Mouse (Mus musculus): ENCODE measurements around the gene Krt79. TPM values are rescaled to one million over a fixed set of nuclear protein-coding genes. Genes with fewer than 3 reads are reported as not detected.
A peak's percentile ranks its signal among the peaks of the same experiment; 100 is the strongest.

The Krt79 gene
- total and polyA plus RNA-seq, 3 experiments: 0.26 to 2.3 (median 1.1) TPM

GRCm38 (mm10) chr15:101933024-101933423 is 7.1 kb downstream of the Krt79 start:
- no peak for DNase-seq

- peak; percentile 70 for DNase-seq
These were observed 10.5 kb downstream of the Krt79 start for GRCm38 (mm10) chr15:101929666-101930065.

GRCm38 (mm10) chr15:101929087-101929486 is 11.0 kb downstream of the Krt79 start:
- DNase-seq: peak; percentile 30

- peak; percentile 75 for DNase-seq
These were observed 12.6 kb downstream of the Krt79 start for GRCm38 (mm10) chr15:101927340-101928080.

GRCm38 (mm10) chr15:101925041-101925440 is 15.1 kb downstream of the Krt79 start:
- DNase-seq: no peak

GRCm38 (mm10) chr15:101924635-101925034 is 15.5 kb downstream of the Krt79 start, which contains the start of gene Krt4:
Gene Krt4, minus strand, starts transcription at chr15:101924735.
- DNase-seq: no peak

- no peak for DNase-seq
These were observed 17.8 kb downstream of the Krt79 start for GRCm38 (mm10) chr15:101922296-101922695.

- DNase-seq: peak; percentile 30
These were observed 24.1 kb downstream of the Krt79 start for GRCm38 (mm10) chr15:101916072-101916471.

- DNase-seq: no peak
These were observed 35.3 kb downstream of the Krt79 start for GRCm38 (mm10) chr15:101904849-101905248.

- DNase-seq: no peak
These were observed 37.7 kb downstream of the Krt79 start for GRCm38 (mm10) chr15:101902171-101903149.

GRCm38 (mm10) chr15:101895216-101895615 is 44.9 kb downstream of the Krt79 start:
- DNase-seq: peak; percentile 62

- no peak for DNase-seq
These were observed 47.3 kb downstream of the Krt79 start, which contains the start of gene Krt76 for GRCm38 (mm10) chr15:101892820-101893219. Gene Krt76, minus strand, starts transcription at chr15:101892920.

GRCm38 (mm10) chr15:101879776-101880175 is 60.3 kb downstream of the Krt79 start:
- DNase-seq: no peak

Small RNA genes within 50 kb of the gene (microRNA-seq; reads per million reads assigned to microRNA genes)
- 0 reads per million in 2 experiments for gene Gm44356

Other genes starting within 250 kb of the Krt79 start
- gene Krt6a, start 246.0 kb downstream of the Krt79 start, total RNA-seq (2021): not detected
- gene Krt6a, start 246.0 kb downstream of the Krt79 start, polyA plus RNA-seq (2012; rRNA removed): not detected in 2 replicates
- gene Krt5, start 227.4 kb downstream of the Krt79 start, total RNA-seq (2021): not detected
- 0.06 TPM in 1 of 2 replicates, not detected in the other for gene Krt5, start 227.4 kb downstream of the Krt79 start, polyA plus RNA-seq (2012; rRNA removed)
- gene Krt71, start 197.2 kb downstream of the Krt79 start, total RNA-seq (2021): not detected
- not detected in 2 replicates for gene Krt71, start 197.2 kb downstream of the Krt79 start, polyA plus RNA-seq (2012; rRNA removed)
- gene Krt72, start 153.9 kb downstream of the Krt79 start, total RNA-seq (2021): not detected
- gene Krt72, start 153.9 kb downstream of the Krt79 start, polyA plus RNA-seq (2012; rRNA removed): not detected in 2 replicates
- gene Krt73, start 138.0 kb downstream of the Krt79 start, total RNA-seq (2021): not detected
- gene Krt73, start 138.0 kb downstream of the Krt79 start, polyA plus RNA-seq (2012; rRNA removed): not detected in 2 replicates
- gene Krt2, start 122.2 kb downstream of the Krt79 start, total RNA-seq (2021): not detected
- gene Krt2, start 122.2 kb downstream of the Krt79 start, polyA plus RNA-seq (2012; rRNA removed): not detected in 2 replicates
- gene Krt1, start 89.5 kb downstream of the Krt79 start, total RNA-seq (2021): under 1 TPM; 0.10 to 0.17 TPM
- gene Krt1, start 89.5 kb downstream of the Krt79 start, polyA plus RNA-seq (2012; rRNA removed): 0.68 and 1.2 TPM in 2 replicates
- not detected for gene Krt77, start 70.6 kb downstream of the Krt79 start, total RNA-seq (2021)
- not detected in 2 replicates for gene Krt77, start 70.6 kb downstream of the Krt79 start, polyA plus RNA-seq (2012; rRNA removed)
- not detected for gene Krt76, start 47.4 kb downstream of the Krt79 start, total RNA-seq (2021)
- gene Krt76, start 47.4 kb downstream of the Krt79 start, polyA plus RNA-seq (2012; rRNA removed): not detected in 2 replicates
- not detected for gene Krt4, start 15.6 kb downstream of the Krt79 start, total RNA-seq (2021)
- gene Krt4, start 15.6 kb downstream of the Krt79 start, polyA plus RNA-seq (2012; rRNA removed): 0.08 and 0.33 TPM in 2 replicates
- gene Krt78, start 14.0 kb upstream of the Krt79 start, total RNA-seq (2021): not detected
- gene Krt78, start 14.0 kb upstream of the Krt79 start, polyA plus RNA-seq (2012; rRNA removed): not detected in 2 replicates
- gene Krt8, start 64.2 kb upstream of the Krt79 start, total RNA-seq (2021): 1 to 10 TPM; 1.7 TPM
- gene Krt8, start 64.2 kb upstream of the Krt79 start, polyA plus RNA-seq (2012; rRNA removed): 0.62 and 1.1 TPM in 2 replicates
- 1 to 10 TPM; 1.6 to 2.5 TPM for gene Krt18, start 87.9 kb upstream of the Krt79 start, total RNA-seq (2021)
- 0.61 and 1.1 TPM in 2 replicates for gene Krt18, start 87.9 kb upstream of the Krt79 start, polyA plus RNA-seq (2012; rRNA removed)
- gene Eif4b, start 133.4 kb upstream of the Krt79 start, total RNA-seq (2021): 100 to 1,000 TPM; 230 to 238 TPM
- gene Eif4b, start 133.4 kb upstream of the Krt79 start, polyA plus RNA-seq (2012; rRNA removed): 28.8 and 43.7 TPM in 2 replicates
- gene Tns2, start 160.1 kb upstream of the Krt79 start, total RNA-seq (2021): 10 to 100 TPM; 75.2 to 91.8 TPM
- gene Tns2, start 160.1 kb upstream of the Krt79 start, polyA plus RNA-seq (2012; rRNA removed): 101 and 107 TPM in 2 replicates
- gene Spryd3, start 195.9 kb upstream of the Krt79 start, total RNA-seq (2021): 10 to 100 TPM; 27.4 to 48.9 TPM
- gene Spryd3, start 195.9 kb upstream of the Krt79 start, polyA plus RNA-seq (2012; rRNA removed): 38.3 and 48.4 TPM in 2 replicates
- 10 to 100 TPM; 37.7 to 71.0 TPM for gene Igfbp6, start 204.0 kb upstream of the Krt79 start, total RNA-seq (2021)
- gene Igfbp6, start 204.0 kb upstream of the Krt79 start, polyA plus RNA-seq (2012; rRNA removed): 65.0 and 78.9 TPM in 2 replicates
- gene Soat2, start 210.2 kb upstream of the Krt79 start, total RNA-seq (2021): under 1 TPM; 0.35 to 0.49 TPM
- 0.88 and 0.92 TPM in 2 replicates for gene Soat2, start 210.2 kb upstream of the Krt79 start, polyA plus RNA-seq (2012; rRNA removed)

Data from adrenal gland, adult 2 months (tissue).